Mouse (Mus musculus) C2C12 (cell line): ENCODE results near the gene Ric8b.

Source experiments
- CTCF ChIP-seq: IDR thresholded peaks from one replicate; pipeline ENCODE4 v1.5.1; 2011; ENCODE audit not compliant: control insufficient read depth, insufficient read depth, insufficient read length
- MAX ChIP-seq: IDR thresholded peaks from one replicate; pipeline ENCODE4 v1.6.1; 2011; ENCODE audit warnings: mild to moderate bottlenecking, control low read depth
- MYOD1 ChIP-seq: IDR thresholded peaks from one replicate; pipeline ENCODE4 v1.6.1; 2011; ENCODE audit warnings: low read depth; ENCODE audit not compliant: control insufficient read depth, insufficient read length
- USF1 ChIP-seq: IDR thresholded peaks from one replicate; pipeline ENCODE4 v1.6.1; 2011; ENCODE audit warnings: low read depth, mild to moderate bottlenecking, control low read depth, moderate library complexity

DNA sequence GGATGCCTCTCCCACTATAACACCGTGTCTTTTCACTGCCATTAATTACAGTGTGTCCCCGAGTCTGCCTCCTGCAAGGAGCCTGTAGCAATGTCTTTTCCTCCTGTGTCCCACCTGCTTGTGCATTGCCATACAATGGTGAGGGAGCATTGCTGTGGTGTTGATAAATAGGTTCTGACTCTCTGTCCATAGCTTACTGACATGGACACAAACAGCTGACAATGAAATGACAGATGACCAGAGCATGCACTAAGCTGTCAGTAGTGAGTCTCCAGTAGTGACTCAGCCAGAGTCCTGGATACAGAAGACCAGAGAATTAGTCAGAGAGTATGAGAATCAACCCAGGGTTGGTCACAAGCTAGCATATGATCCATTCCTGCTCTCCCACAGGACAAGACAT, 93.7 kb downstream of the Ric8b start:
- TF ChIP-seq CTCF: no peak
- no peak for TF ChIP-seq MAX
- TF ChIP-seq USF1: no peak
- TF ChIP-seq MYOD1: peak; percentile 81
